Mouse (Mus musculus) C2C12 (cell line): ENCODE measurements around the gene Shmt1.

Source experiments
- CEBPB ChIP-seq: IDR thresholded peaks from one replicate; pipeline ENCODE4 v1.6.1; 2011; ENCODE audit warnings: low read depth, mild to moderate bottlenecking, control low read depth, moderate library complexity
- CTCF ChIP-seq: IDR thresholded peaks from one replicate; pipeline ENCODE4 v1.5.1; 2011; ENCODE audit not compliant: control insufficient read depth, insufficient read depth, insufficient read length
- FOSL1 ChIP-seq: IDR thresholded peaks from one replicate; pipeline ENCODE4 v1.8.0; 2011; ENCODE audit warnings: mild to moderate bottlenecking, low read length; ENCODE audit not compliant: poor library complexity, insufficient read depth, severe bottlenecking
- MAX ChIP-seq: IDR thresholded peaks from one replicate; pipeline ENCODE4 v1.6.1; 2011; ENCODE audit warnings: mild to moderate bottlenecking, control low read depth
- MYOD1 ChIP-seq: IDR thresholded peaks from one replicate; pipeline ENCODE4 v1.6.1; 2011; ENCODE audit warnings: low read depth; ENCODE audit not compliant: control insufficient read depth, insufficient read length
- MYOG ChIP-seq: IDR thresholded peaks from one replicate; pipeline ENCODE4 v1.6.1; 2011; ENCODE audit not compliant: control insufficient read depth, insufficient read length; ENCODE audit errors: extremely low read depth
- USF1 ChIP-seq: IDR thresholded peaks from one replicate; pipeline ENCODE4 v1.6.1; 2011; ENCODE audit warnings: low read depth, mild to moderate bottlenecking, control low read depth, moderate library complexity

DNA sequence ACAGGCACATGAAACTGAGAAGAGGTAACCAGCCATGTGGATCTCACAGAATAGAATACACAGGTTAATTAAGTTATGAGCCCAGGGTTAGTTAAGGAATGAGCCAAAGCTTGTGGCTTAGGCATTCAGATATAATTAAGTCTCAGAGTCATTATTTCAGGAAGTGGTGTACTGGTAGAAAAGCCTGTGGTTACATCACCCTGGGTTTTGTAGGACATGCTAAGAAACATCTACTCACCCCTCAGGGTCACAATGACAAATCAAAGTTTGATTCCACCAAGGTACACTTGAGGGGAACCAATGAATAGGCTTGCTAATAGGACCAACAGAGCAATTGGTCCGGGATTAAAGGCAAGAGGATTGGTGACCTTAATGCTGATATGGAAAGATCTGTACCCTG is 15.2 kb upstream of the Shmt1 start:
- no peak for TF ChIP-seq CTCF
- TF ChIP-seq MYOD1: no peak
- no peak for TF ChIP-seq FOSL1
- TF ChIP-seq CEBPB: no peak
- TF ChIP-seq MAX: no peak
- TF ChIP-seq USF1: no peak
- no peak for TF ChIP-seq MYOG
